Mouse (Mus musculus) cortical plate, adult 2 months (tissue): ENCODE measurements around the gene Ifih1.

Experiments used
- CTCF ChIP-seq: fragments of 200-500 bp; IDR thresholded peaks from 2 replicates; pipeline ENCODE4 v1.5.1; 2011; ENCODE audit warnings: mild to moderate bottlenecking, control low read depth, low read length; ENCODE audit not compliant: insufficient read depth; ENCODE audit errors: extremely low read depth
- POLR2A ChIP-seq: fragments of 200-500 bp; IDR thresholded peaks from 2 replicates; pipeline ENCODE4 v1.6.1; 2011; ENCODE audit warnings: mild to moderate bottlenecking, low read length, control low read depth; ENCODE audit not compliant: insufficient read depth; ENCODE audit errors: extremely low read depth

DNA sequence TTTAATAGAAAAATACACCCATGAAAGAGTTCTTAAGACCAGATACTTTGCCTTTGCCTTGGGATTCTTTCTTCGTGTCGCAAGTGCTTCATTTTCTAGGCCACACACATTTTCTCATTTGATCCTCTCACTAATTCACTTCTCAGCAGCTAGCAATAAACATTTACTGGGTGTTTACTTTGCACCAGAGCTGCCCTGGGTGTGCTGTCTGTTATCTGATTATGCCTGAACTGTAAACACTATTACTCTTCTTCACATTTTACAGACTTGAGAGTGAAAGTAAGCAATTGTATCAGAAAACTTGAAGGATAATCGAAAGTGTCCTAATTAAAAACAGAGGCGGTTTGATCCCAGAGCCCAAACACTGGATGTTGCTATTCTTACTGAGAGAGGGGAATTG lies 56.7 kb downstream of the Ifih1 start:
- TF ChIP-seq CTCF (no peak), POLR2A (no peak)
